Mouse (Mus musculus): ENCODE data around the gene Nod1. TPM values are rescaled to one million over a fixed set of nuclear protein-coding genes. Genes with fewer than 3 reads are reported as not detected.

Gene Nod1
- 6.3 and 6.8 TPM in 2 replicates for polyA plus RNA-seq (2015; fragmentation: Nextera tagmentation; extraction: Ambion mirVana)

- Histone ChIP-seq H3K36me3 (ENCODE audit: control insufficient read depth, insufficient read depth) (no peaks in the 10 kb centered on the region), H3K27me3 (ENCODE audit: control insufficient read depth, insufficient read depth, low read length) (no peaks in the 10 kb centered on the region), H3K4me3 (ENCODE audit: low read length) (peak within 1 kb of the TSS; percentile 67), H3K9me3 (replicated peaks; ENCODE audit: control insufficient read depth, low read length) (no peaks in the 10 kb centered on the region), H3K4me1 (ENCODE audit: control insufficient read depth, insufficient read depth, low read length) (peaks cover 6% of the 10 kb centered on the region; the same call in 1 of the 2 replicates), H3K9ac (ENCODE audit: low read length) (peak within 1 kb of the TSS; percentile 78), H3K27ac (ENCODE audit: low read length) (peak within 1 kb of the TSS; percentile 73), H3K4me2 (ENCODE audit: low read depth, low read length) (peak within 1 kb of the TSS; percentile 89)
- ATAC-seq (replicated peaks; ENCODE audit: extremely low read depth, insufficient read depth, low FRiP score), result peak; percentile 89
- WGBS, result 2% methylated on average over 52 of the region's 53 CpGs
Measured at GRCm38 (mm10) chr6:54972111-54972928, at the start of gene Nod1. TSS of gene Nod1 (minus strand) at chr6:54972612.

GRCm38 (mm10) chr6:55021806-55022205, 49.4 kb upstream of the Nod1 start:
- Histone ChIP-seq H3K9me3 (replicated peaks; ENCODE audit: control insufficient read depth, low read length) (no peaks in the 10 kb centered on the region), H3K36me3 (ENCODE audit: control insufficient read depth, insufficient read depth) (no peaks in the 10 kb centered on the region), H3K27ac (ENCODE audit: low read length) (no peak overlapping the region), H3K9ac (ENCODE audit: low read length) (no peak overlapping the region), H3K4me2 (ENCODE audit: low read depth, low read length) (no peak overlapping the region), H3K27me3 (ENCODE audit: control insufficient read depth, insufficient read depth, low read length) (no peaks in the 10 kb centered on the region), H3K4me1 (ENCODE audit: control insufficient read depth, insufficient read depth, low read length) (peaks cover 11% of the 10 kb centered on the region), H3K4me3 (ENCODE audit: low read length) (no peak overlapping the region)
- no peak for ATAC-seq (replicated peaks; ENCODE audit: extremely low read depth, insufficient read depth, low FRiP score)
- 78% methylated on average over 7 of the region's 7 CpGs for WGBS

DNA sequence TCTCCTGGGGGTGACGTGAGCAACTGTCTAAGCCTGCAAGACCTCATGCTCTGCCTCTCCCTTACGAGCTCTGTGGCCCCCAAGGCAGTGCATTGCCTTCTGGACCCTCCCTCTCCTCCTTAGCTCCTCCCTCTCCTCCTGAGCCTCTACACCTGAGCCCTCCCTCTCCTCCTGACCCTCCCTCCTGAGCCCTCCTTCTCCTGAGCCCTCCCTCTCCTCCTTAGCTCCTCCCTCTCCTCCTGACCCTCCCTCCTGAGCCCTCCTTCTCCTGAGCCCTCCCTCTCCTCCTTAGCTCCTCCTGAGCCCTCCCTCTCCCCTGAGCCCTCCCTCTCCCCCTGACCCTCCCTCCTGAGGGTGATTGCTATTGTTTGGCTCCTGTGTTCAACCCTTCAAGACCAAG, 46.0 kb upstream of the Nod1 start:
- Histone ChIP-seq H3K36me3 (ENCODE audit: control insufficient read depth, insufficient read depth) (no peaks in the 10 kb centered on the region), H3K4me3 (ENCODE audit: low read length) (no peak overlapping the region), H3K9me3 (replicated peaks; ENCODE audit: control insufficient read depth, low read length) (peaks cover 3% of the 10 kb centered on the region; the same call in 1 of the 2 replicates), H3K4me2 (ENCODE audit: low read depth, low read length) (no peak overlapping the region), H3K27me3 (ENCODE audit: control insufficient read depth, insufficient read depth, low read length) (no peaks in the 10 kb centered on the region), H3K9ac (ENCODE audit: low read length) (no peak overlapping the region), H3K4me1 (ENCODE audit: control insufficient read depth, insufficient read depth, low read length) (peaks cover 14% of the 10 kb centered on the region), H3K27ac (ENCODE audit: low read length) (no peak overlapping the region)
- no peak for ATAC-seq (replicated peaks; ENCODE audit: extremely low read depth, insufficient read depth, low FRiP score)
- 57% methylated on average over 2 of the region's 2 CpGs for WGBS

- 0 out of 2 replicates have a peak, but pooled peaks have one; percentile 37 for ATAC-seq (replicated peaks; ENCODE audit: extremely low read depth, insufficient read depth, low FRiP score)
- peak overlapping the region; percentile 49 for H3K4me2 ChIP-seq (ENCODE audit: low read depth, low read length)
- no peaks in the 10 kb centered on the region for H3K27me3 ChIP-seq (ENCODE audit: control insufficient read depth, insufficient read depth, low read length)
- peaks cover 14% of the 10 kb centered on the region for H3K4me1 ChIP-seq (ENCODE audit: control insufficient read depth, insufficient read depth, low read length)
- peaks cover 3% of the 10 kb centered on the region; the same call in 1 of the 2 replicates for H3K9me3 ChIP-seq (replicated peaks; ENCODE audit: control insufficient read depth, low read length)
- no peak overlapping the region for H3K27ac ChIP-seq (ENCODE audit: low read length)
- no peak overlapping the region for H3K4me3 ChIP-seq (ENCODE audit: low read length)
- 21% methylated on average over 15 of the region's 15 CpGs for WGBS
- H3K36me3 ChIP-seq (ENCODE audit: control insufficient read depth, insufficient read depth), result no peaks in the 10 kb centered on the region
- H3K9ac ChIP-seq (ENCODE audit: low read length), result no peak overlapping the region
Measured at GRCm38 (mm10) chr6:55016710-55017583, 44.5 kb upstream of the Nod1 start.

DNA sequence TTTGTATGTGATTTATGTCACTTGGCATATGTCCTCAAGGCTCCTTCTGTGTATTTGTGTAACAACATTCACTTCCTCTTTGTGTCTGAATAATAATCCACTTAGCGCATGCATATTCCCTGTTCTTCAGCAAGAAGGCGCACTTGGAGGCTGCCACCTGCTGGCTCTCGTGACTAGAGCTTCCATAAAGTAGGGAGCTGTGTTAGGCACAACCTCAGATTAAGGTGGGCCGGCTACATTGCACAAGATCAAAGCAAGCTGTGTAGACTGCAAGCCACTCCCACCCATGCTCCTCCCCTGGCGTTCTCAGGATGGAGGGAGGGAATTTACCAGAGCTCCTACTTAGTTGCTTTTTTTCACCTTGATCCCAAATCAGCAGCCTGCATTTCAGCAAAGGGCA, 43.8 kb upstream of the Nod1 start:
- WGBS, result 11% methylated on average over 5 of the region's 5 CpGs
- Histone ChIP-seq H3K9ac (ENCODE audit: low read length) (no peak overlapping the region), H3K4me2 (ENCODE audit: low read depth, low read length) (no peak overlapping the region), H3K9me3 (replicated peaks; ENCODE audit: control insufficient read depth, low read length) (peaks cover 3% of the 10 kb centered on the region; the same call in 1 of the 2 replicates), H3K27ac (ENCODE audit: low read length) (no peak overlapping the region), H3K36me3 (ENCODE audit: control insufficient read depth, insufficient read depth) (no peaks in the 10 kb centered on the region), H3K27me3 (ENCODE audit: control insufficient read depth, insufficient read depth, low read length) (no peaks in the 10 kb centered on the region), H3K4me3 (ENCODE audit: low read length) (no peak overlapping the region), H3K4me1 (ENCODE audit: control insufficient read depth, insufficient read depth, low read length) (peaks cover 14% of the 10 kb centered on the region)
- no peak; the same call in 1 of the 2 replicates for ATAC-seq (replicated peaks; ENCODE audit: extremely low read depth, insufficient read depth, low FRiP score)

DNA sequence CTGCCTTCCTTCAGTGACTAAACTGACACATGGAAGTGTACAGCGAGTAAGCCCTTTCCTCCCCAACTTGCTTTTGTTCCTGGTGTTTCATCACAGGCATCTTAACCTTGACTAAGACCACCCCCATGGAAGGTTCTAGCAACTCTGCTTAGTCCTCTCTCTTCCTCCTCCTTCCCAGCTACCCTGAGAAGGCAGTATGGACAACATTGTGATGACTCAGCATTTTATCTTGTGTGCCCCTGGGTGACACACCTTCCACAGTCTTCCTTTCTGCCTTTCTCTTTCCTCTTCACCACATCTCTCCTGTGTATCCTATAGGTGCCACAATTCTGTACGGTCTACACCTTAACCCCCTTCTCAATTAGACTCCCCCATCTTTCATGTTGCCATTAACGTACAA, 41.8 kb upstream of the Nod1 start:
- no peak for ATAC-seq (replicated peaks; ENCODE audit: extremely low read depth, insufficient read depth, low FRiP score)

GRCm38 (mm10) chr6:55012516-55012915, 40.1 kb upstream of the Nod1 start:
- Histone ChIP-seq H3K27me3 (ENCODE audit: control insufficient read depth, insufficient read depth, low read length) (no peaks in the 10 kb centered on the region), H3K9me3 (replicated peaks; ENCODE audit: control insufficient read depth, low read length) (peaks cover 3% of the 10 kb centered on the region; the same call in 1 of the 2 replicates), H3K4me1 (ENCODE audit: control insufficient read depth, insufficient read depth, low read length) (peaks cover 9% of the 10 kb centered on the region; the same call in 1 of the 2 replicates), H3K4me2 (ENCODE audit: low read depth, low read length) (no peak overlapping the region), H3K4me3 (ENCODE audit: low read length) (no peak overlapping the region), H3K36me3 (ENCODE audit: control insufficient read depth, insufficient read depth) (no peaks in the 10 kb centered on the region), H3K27ac (ENCODE audit: low read length) (no peak overlapping the region), H3K9ac (ENCODE audit: low read length) (no peak overlapping the region)
- ATAC-seq (replicated peaks; ENCODE audit: extremely low read depth, insufficient read depth, low FRiP score), result no peak
- 71% methylated on average over 7 of the region's 7 CpGs for WGBS

More for the DNA sequence above, 41.8 kb upstream of the Nod1 start:
- H3K9me3 ChIP-seq (replicated peaks; ENCODE audit: control insufficient read depth, low read length), result peaks cover 3% of the 10 kb centered on the region; the same call in 1 of the 2 replicates
- H3K4me2 ChIP-seq (ENCODE audit: low read depth, low read length), result no peak overlapping the region
- WGBS, result 86% methylated on average over 3 of the region's 3 CpGs
- H3K27me3 ChIP-seq (ENCODE audit: control insufficient read depth, insufficient read depth, low read length), result no peaks in the 10 kb centered on the region
- no peak overlapping the region for H3K27ac ChIP-seq (ENCODE audit: low read length)
- no peaks in the 10 kb centered on the region for H3K36me3 ChIP-seq (ENCODE audit: control insufficient read depth, insufficient read depth)
- peaks cover 14% of the 10 kb centered on the region for H3K4me1 ChIP-seq (ENCODE audit: control insufficient read depth, insufficient read depth, low read length)
- no peak overlapping the region for H3K9ac ChIP-seq (ENCODE audit: low read length)
- no peak overlapping the region for H3K4me3 ChIP-seq (ENCODE audit: low read length)

DNA sequence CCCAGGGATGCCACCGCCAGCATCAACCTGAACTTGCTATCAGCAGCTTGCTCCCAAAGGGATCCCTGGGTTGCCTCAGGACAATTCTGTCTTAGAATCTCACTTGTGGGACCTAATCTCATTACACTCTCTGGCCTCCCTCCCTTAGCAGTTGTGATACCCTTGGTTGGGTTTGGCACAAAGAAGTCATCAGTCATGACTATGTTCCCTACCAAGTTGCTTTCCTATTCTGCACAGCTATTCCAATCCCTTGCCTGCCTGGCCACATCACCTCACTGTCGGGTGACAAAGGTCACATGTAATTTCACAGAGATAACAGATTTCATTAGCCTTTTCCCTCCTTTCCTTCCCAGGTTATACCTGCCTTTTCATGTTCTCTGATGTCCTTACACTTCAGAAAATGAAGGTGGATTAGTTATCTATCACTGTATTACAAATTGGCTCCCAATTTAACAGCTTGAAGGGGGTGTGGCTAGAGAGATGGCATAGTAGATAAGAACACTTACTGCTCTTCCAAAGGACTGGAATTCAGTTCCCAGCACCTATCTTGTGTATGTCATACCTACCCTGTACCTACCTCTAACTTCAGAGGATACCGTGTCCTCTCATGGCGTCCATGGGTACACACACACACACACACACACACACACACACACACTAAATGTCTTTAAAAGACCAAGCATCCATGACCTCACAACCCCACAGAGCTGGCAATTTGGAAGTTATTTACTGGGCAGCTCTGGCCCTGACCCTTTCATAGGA, 38.1 kb upstream of the Nod1 start:
- WGBS, result 57% methylated on average over 4 of the region's 4 CpGs
- no peak overlapping the region for H3K4me2 ChIP-seq (ENCODE audit: low read depth, low read length)
- ATAC-seq (replicated peaks; ENCODE audit: extremely low read depth, insufficient read depth, low FRiP score), result no peak

More for the DNA sequence above, 38.1 kb upstream of the Nod1 start:
- Histone ChIP-seq H3K27ac (ENCODE audit: low read length) (no peak overlapping the region), H3K27me3 (ENCODE audit: control insufficient read depth, insufficient read depth, low read length) (no peaks in the 10 kb centered on the region), H3K4me3 (ENCODE audit: low read length) (no peak overlapping the region), H3K9ac (ENCODE audit: low read length) (no peak overlapping the region), H3K4me1 (ENCODE audit: control insufficient read depth, insufficient read depth, low read length) (peaks cover 4% of the 10 kb centered on the region; the same call in 1 of the 2 replicates), H3K9me3 (replicated peaks; ENCODE audit: control insufficient read depth, low read length) (peaks cover 3% of the 10 kb centered on the region; the same call in 1 of the 2 replicates), H3K36me3 (ENCODE audit: control insufficient read depth, insufficient read depth) (no peaks in the 10 kb centered on the region)

All from heart, embryonic 16.5 days (tissue).